ENCODE assay signal across 13 mouse cellular contexts in the genomic region with DNA sequence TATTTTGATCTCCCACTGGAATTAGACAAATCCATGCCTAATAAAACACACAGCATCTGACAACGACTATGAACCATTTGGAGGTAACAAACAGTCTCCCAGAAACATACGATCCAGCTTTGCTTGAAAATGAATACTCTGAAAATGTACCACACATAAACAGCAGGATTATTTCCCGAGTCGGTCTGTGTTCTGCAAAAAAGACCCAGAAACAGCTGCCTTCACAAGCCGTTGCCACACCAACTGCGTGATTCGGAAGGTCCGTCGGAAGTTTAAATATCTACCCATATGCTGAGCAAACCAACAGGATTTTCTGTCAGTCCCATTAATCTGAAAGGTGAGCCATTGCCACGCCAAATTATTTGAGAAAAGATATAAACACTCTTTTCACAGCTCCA.
DNase-seq lines count a peak whose midpoint lies in the region; ATAC-seq and TF ChIP-seq lines count a peak whose summit lies in the region.
"Had no signal": no experiment of that assay in that cellular context is flagged by ENCODE, and none has a peak within 500 bp of the region (broad histone marks: within the 10 kb centered on the region; RNA-seq: fewer than 3 reads in every experiment).

No protein-coding gene starts in this region.

- 84% methylated on average over 10 of the region's 10 CpGs for WGBS in heart, embryonic 10.5 days
- WGBS in kidney, embryonic 16.5 days: 31% methylated on average over 10 of the region's 10 CpGs
- 27% methylated on average over 10 of the region's 10 CpGs for WGBS in limb, embryonic 14.5 days

- peaks cover 4% of the 10 kb centered on the region; the same call in 1 of the 2 replicates for H3K4me1 ChIP-seq in heart, embryonic 10.5 days
- H3K4me1 ChIP-seq in kidney, embryonic 16.5 days (ENCODE audit: insufficient read depth, low read length): peaks cover 7% of the 10 kb centered on the region; the same call in 1 of the 2 replicates
- peaks cover 11% of the 10 kb centered on the region; the same call in 1 of the 2 replicates for H3K4me1 ChIP-seq in brown adipose tissue, adult 24 weeks (ENCODE audit: control insufficient read depth, insufficient read depth, insufficient read length, low read length)
- peaks cover 16% of the 10 kb centered on the region for H3K4me1 ChIP-seq in limb, embryonic 14.5 days (ENCODE audit: control insufficient read depth, insufficient read depth, low read length)
- H3K4me1 ChIP-seq: liver, embryonic 15.5 days; midbrain, embryonic 12.5 days had no signal

- peak overlapping the region; percentile 45 for H3K4me2 ChIP-seq in kidney, embryonic 16.5 days (replicated peaks; ENCODE audit: low read depth, low read length)
- H3K4me2 ChIP-seq in limb, embryonic 14.5 days (replicated peaks; ENCODE audit: low read depth, low read length, severe bottlenecking): peak overlapping the region; percentile 39
- H3K4me2 ChIP-seq: liver, embryonic 15.5 days; midbrain, embryonic 12.5 days had no signal

- TF ChIP-seq POLR2A in limb, embryonic 14.5 days (IDR thresholded peaks at IDR 0.05; ENCODE audit: borderline replicate concordance, extremely low read depth, insufficient read depth, insufficient read length): no peak

- 0 out of 2 replicates have a peak overlapping the region, but pooled peaks have one; percentile 15 for H3K9ac ChIP-seq in kidney, embryonic 16.5 days (replicated peaks; ENCODE audit: low read length)
- H3K9ac ChIP-seq in limb, embryonic 14.5 days (ENCODE audit: low read depth, low read length, severe bottlenecking): no peak overlapping the region
- H3K9ac ChIP-seq: liver, embryonic 15.5 days; midbrain, embryonic 12.5 days had no signal

- no peaks in the 10 kb centered on the region for H3K9me3 ChIP-seq in heart, embryonic 10.5 days
- peaks cover 3% of the 10 kb centered on the region; the same call in 1 of the 2 replicates for H3K9me3 ChIP-seq in kidney, embryonic 16.5 days (ENCODE audit: low read length)
- H3K9me3 ChIP-seq in limb, embryonic 14.5 days (ENCODE audit: control insufficient read depth, low read length): no peaks in the 10 kb centered on the region
- H3K9me3 ChIP-seq: liver, embryonic 15.5 days; midbrain, embryonic 12.5 days had no signal

- ATAC-seq in kidney, embryonic 16.5 days (ENCODE audit: low FRiP score, low TSS enrichment): no peak
- peak; percentile 69; the same call in 1 of the 2 replicates for ATAC-seq in limb, embryonic 14.5 days (ENCODE audit: low FRiP score, low read depth)

- H3K27me3 ChIP-seq in heart, embryonic 10.5 days (ENCODE audit: insufficient read depth, poor library complexity, severe bottlenecking): no peaks in the 10 kb centered on the region
- no peaks in the 10 kb centered on the region for H3K27me3 ChIP-seq in kidney, embryonic 16.5 days (ENCODE audit: insufficient read depth, low read length)
- no peaks in the 10 kb centered on the region for H3K27me3 ChIP-seq in limb, embryonic 14.5 days (ENCODE audit: control insufficient read depth, insufficient read depth, low read length)
- H3K27me3 ChIP-seq: liver, embryonic 15.5 days; midbrain, embryonic 12.5 days had no signal

- H3K4me3 ChIP-seq in heart, embryonic 10.5 days: no peak overlapping the region
- H3K4me3 ChIP-seq in kidney, embryonic 16.5 days (ENCODE audit: low read length): peak overlapping the region; percentile 31
- peak overlapping the region; percentile 19 for H3K4me3 ChIP-seq in brown adipose tissue, adult 24 weeks (ENCODE audit: insufficient read depth, low read depth, low read length)
- peak overlapping the region; percentile 13 for H3K4me3 ChIP-seq in limb, embryonic 14.5 days (replicated peaks; ENCODE audit: low read length)
- H3K4me3 ChIP-seq: liver, embryonic 15.5 days; midbrain, embryonic 12.5 days had no signal

- no peak overlapping the region for H3K27ac ChIP-seq in heart, embryonic 10.5 days
- 0 out of 2 replicates have a peak overlapping the region, but pooled peaks have one; percentile 62 for H3K27ac ChIP-seq in kidney, embryonic 16.5 days (ENCODE audit: low read length)
- no peak overlapping the region for H3K27ac ChIP-seq in brown adipose tissue, adult 24 weeks (replicated peaks; ENCODE audit: low read depth, low read length)
- H3K27ac ChIP-seq in limb, embryonic 14.5 days (replicated peaks; ENCODE audit: low read depth, low read length): peak overlapping the region; percentile 63
- H3K27ac ChIP-seq: liver, embryonic 15.5 days; midbrain, embryonic 12.5 days had no signal

- DNase-seq in heart, adult 11 months: peak; percentile 77
- DNase-seq in heart, embryonic 10.5 days (ENCODE audit: low spot score): no peak
- no peak for DNase-seq in kidney, adult 11 months
- no peak for DNase-seq in limb, embryonic 14.5 days (ENCODE audit: low spot score)
- no peak for DNase-seq in embryo, embryonic 10.5 days (ENCODE audit: low spot score)
- DNase-seq in B cell, adult 2 months: no peak
- DNase-seq: kidney, adult 8-10 months; thymus, postnatal 36 days had no signal

- H3K36me3 ChIP-seq in heart, embryonic 10.5 days: no peaks in the 10 kb centered on the region
- no peaks in the 10 kb centered on the region for H3K36me3 ChIP-seq in kidney, embryonic 16.5 days (ENCODE audit: insufficient read depth, low read length)
- no peaks in the 10 kb centered on the region for H3K36me3 ChIP-seq in limb, embryonic 14.5 days (ENCODE audit: control insufficient read depth, insufficient read depth, low read length)
- H3K36me3 ChIP-seq: G1E; liver, embryonic 15.5 days; midbrain, embryonic 12.5 days had no signal

Comparison
In these comparisons a context has a peak if more than half of its experiments do, and no peak if none do; other contexts are left out.
1. H3K27ac ChIP-seq: peak in kidney, embryonic 16.5 days (single experiment) and limb, embryonic 14.5 days (single experiment); none in heart, embryonic 10.5 days (single experiment) and brown adipose tissue, adult 24 weeks (single experiment).